Mouse (Mus musculus) C2C12 (cell line): ENCODE measurements around the gene Tbrg4. TPM values are rescaled to one million over a fixed set of nuclear protein-coding genes. Genes with fewer than 3 reads are reported as not detected.

Source experiments
- H3K27me3 ChIP-seq: one replicate; pipeline ENCODE4 v1.6.1; 2011; ENCODE audit not compliant: control insufficient read depth, insufficient read depth, insufficient read length
- H3K36me3 ChIP-seq: one replicate; pipeline ENCODE4 v1.6.1; 2011; ENCODE audit not compliant: control insufficient read depth, insufficient read depth
- H3K4me3 ChIP-seq: one replicate; pipeline ENCODE4 v1.5.1; 2011; ENCODE audit warnings: mild to moderate bottlenecking, control low read depth; ENCODE audit not compliant: poor library complexity, insufficient read depth, severe bottlenecking
- H3K79me2 ChIP-seq: one replicate; pipeline ENCODE4 v1.6.1; 2011; ENCODE audit not compliant: control insufficient read depth, insufficient read depth
- H3K79me3 ChIP-seq: one replicate; pipeline ENCODE4 v1.6.1; 2011; ENCODE audit warnings: low read depth, control low read depth
- H3ac ChIP-seq: one replicate; pipeline ENCODE3; 2011; ENCODE audit warnings: low read depth; ENCODE audit not compliant: control insufficient read depth, insufficient read length
- CEBPB ChIP-seq: IDR thresholded peaks from one replicate; pipeline ENCODE4 v1.6.1; 2011; ENCODE audit warnings: low read depth, mild to moderate bottlenecking, control low read depth, moderate library complexity
- CTCF ChIP-seq: IDR thresholded peaks from one replicate; pipeline ENCODE4 v1.5.1; 2011; ENCODE audit not compliant: control insufficient read depth, insufficient read depth, insufficient read length
- FOSL1 ChIP-seq: IDR thresholded peaks from one replicate; pipeline ENCODE4 v1.8.0; 2011; ENCODE audit warnings: mild to moderate bottlenecking, low read length; ENCODE audit not compliant: poor library complexity, insufficient read depth, severe bottlenecking
- MAX ChIP-seq: IDR thresholded peaks from one replicate; pipeline ENCODE4 v1.6.1; 2011; ENCODE audit warnings: mild to moderate bottlenecking, control low read depth
- MYOD1 ChIP-seq: IDR thresholded peaks from one replicate; pipeline ENCODE4 v1.6.1; 2011; ENCODE audit warnings: low read depth; ENCODE audit not compliant: control insufficient read depth, insufficient read length
- MYOG ChIP-seq: IDR thresholded peaks from one replicate; pipeline ENCODE4 v1.6.1; 2011; ENCODE audit not compliant: control insufficient read depth, insufficient read length; ENCODE audit errors: extremely low read depth
- USF1 ChIP-seq: IDR thresholded peaks from one replicate; pipeline ENCODE4 v1.6.1; 2011; ENCODE audit warnings: low read depth, mild to moderate bottlenecking, control low read depth, moderate library complexity
- polyA plus RNA-seq: library from polyadenylated mRNA; unstranded; fragments of >200 nt; fragmentation: generic; extraction: Trizol; gene quantifications from one replicate; pipeline ENCODE4 v1.2.1, GENCODE M21; 2012; ENCODE audit warnings: missing spikeins

Gene Tbrg4
- polyA plus RNA-seq, 1 experiment, result 116 TPM

DNA sequence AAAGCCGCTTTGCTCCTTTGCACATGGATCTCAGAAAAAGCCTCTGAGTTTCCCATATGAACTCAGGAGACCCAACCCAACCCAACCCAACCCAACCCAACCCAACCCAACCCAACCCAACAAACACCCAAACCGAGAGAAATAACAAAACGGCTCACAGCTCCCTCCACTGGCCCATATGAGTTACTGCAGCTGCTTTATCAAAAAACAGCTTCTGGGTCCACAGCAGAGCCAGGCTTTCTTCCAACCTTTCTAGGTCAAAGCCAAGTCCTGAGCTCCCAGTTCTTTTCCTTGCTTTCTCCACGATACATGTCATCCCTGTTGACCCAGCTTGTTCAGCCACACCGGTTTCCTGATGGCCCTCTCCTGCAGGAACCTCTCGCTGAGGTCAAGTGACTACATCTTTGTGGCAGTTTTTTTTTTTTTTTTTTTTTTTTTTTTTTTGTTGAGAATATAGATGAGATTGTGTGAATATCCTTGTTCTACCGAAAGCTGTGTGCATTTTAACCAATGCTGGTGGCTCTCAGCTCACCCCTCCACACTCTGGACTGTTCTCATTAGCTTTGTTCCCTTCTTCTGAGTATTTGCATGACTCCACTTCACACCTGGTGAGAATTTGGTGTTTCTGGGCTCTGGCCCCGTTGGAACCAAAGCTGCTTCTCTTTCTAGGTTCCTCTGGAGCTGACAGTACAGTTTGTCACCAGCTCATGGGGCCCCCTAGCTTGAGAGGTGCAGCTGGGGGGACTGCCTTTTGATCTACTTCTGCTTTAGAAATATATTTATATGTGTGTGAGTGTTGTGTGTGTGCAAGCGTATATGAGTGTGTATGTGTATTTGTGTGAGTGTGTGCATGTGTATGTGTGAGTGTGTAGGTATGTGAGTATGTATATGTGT lies 22.2 kb upstream of the Tbrg4 start:
- no peaks in the 10 kb centered on the region for H3K79me2 ChIP-seq
- H3K36me3 ChIP-seq, result no peaks in the 10 kb centered on the region
- H3K27me3 ChIP-seq, result peaks cover 13% of the 10 kb centered on the region
- no peak overlapping the region for H3K4me3 ChIP-seq
- no peak overlapping the region for H3ac ChIP-seq
- TF ChIP-seq MYOG (no peak), MYOD1 (no peak), MAX (no peak), CEBPB (no peak), USF1 (no peak), FOSL1 (no peak), CTCF (no peak)
- H3K79me3 ChIP-seq, result no peaks in the 10 kb centered on the region

DNA sequence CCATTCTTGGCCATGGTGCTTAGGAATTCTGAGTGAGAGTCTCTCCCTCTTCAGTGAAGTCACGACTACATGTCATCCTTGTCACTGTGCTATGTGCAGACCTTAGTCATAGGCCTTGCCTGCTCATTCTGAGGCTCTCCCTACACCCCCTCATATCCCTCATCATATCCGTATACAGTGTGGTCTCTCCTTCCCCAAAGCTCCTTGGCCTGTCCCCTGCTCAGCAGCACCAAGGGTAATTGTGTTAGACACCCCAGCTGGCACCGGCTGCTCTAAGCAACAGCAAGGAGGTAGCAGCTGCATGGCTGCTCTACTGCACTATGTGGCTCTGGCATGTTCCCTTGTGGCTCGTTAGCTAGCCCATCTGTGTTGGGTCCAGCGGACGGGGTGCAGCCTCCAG lies 18.7 kb upstream of the Tbrg4 start:
- Histone ChIP-seq H3K36me3 (no peaks in the 10 kb centered on the region), H3K4me3 (no peak overlapping the region), H3K79me2 (no peaks in the 10 kb centered on the region), H3ac (no peak overlapping the region), H3K27me3 (peaks cover 14% of the 10 kb centered on the region), H3K79me3 (no peaks in the 10 kb centered on the region)
- TF ChIP-seq FOSL1, result no peak
- no peak for TF ChIP-seq USF1
- TF ChIP-seq CTCF, result no peak
- no peak for TF ChIP-seq CEBPB

DNA sequence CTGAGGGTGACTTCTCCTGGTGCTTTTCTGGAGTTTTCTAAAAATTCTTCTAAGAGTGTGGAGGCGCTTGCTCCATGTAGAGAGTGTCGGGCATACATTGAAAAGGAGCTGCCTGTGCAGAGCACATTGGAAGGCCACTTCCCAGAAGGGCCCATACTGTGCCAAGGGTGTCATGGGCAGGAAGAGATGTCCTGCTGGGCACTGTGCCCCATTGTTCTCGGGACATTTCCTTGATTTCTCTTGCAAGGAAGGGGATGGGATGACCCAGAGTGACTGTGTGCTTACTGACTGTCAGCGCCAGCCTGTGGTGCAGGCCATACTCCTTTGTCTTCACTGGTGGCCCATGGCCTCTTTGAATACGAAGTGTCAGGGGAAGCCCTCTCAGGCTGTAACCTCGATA lies 13.2 kb upstream of the Tbrg4 start:
- Histone ChIP-seq H3K79me2 (no peaks in the 10 kb centered on the region), H3K27me3 (peaks cover 13% of the 10 kb centered on the region), H3K79me3 (no peaks in the 10 kb centered on the region), H3ac (no peak overlapping the region), H3K4me3 (no peak overlapping the region), H3K36me3 (no peaks in the 10 kb centered on the region)
- no peak for TF ChIP-seq FOSL1
- no peak for TF ChIP-seq MYOD1
- no peak for TF ChIP-seq MAX
- no peak for TF ChIP-seq MYOG
- no peak for TF ChIP-seq CTCF
- TF ChIP-seq CEBPB, result no peak
- TF ChIP-seq USF1, result no peak

- Histone ChIP-seq H3ac (no peak within 1 kb of the TSS), H3K79me2 (no peaks in the 10 kb centered on the region), H3K4me3 (no peak within 1 kb of the TSS), H3K36me3 (no peaks in the 10 kb centered on the region), H3K27me3 (peaks cover 9% of the 10 kb centered on the region), H3K79me3 (no peaks in the 10 kb centered on the region)
- no peak for TF ChIP-seq FOSL1
- TF ChIP-seq MAX, result no peak
- no peak for TF ChIP-seq MYOD1
- TF ChIP-seq MYOG, result no peak
- no peak for TF ChIP-seq CTCF
- no peak for TF ChIP-seq CEBPB
- TF ChIP-seq USF1, result no peak
Measured at GRCm38 (mm10) chr11:6638537-6638936, 12.7 kb upstream of the Tbrg4 start, which contains the start of gene Wap. Wap (minus strand) TSS chr11:6638637.

DNA sequence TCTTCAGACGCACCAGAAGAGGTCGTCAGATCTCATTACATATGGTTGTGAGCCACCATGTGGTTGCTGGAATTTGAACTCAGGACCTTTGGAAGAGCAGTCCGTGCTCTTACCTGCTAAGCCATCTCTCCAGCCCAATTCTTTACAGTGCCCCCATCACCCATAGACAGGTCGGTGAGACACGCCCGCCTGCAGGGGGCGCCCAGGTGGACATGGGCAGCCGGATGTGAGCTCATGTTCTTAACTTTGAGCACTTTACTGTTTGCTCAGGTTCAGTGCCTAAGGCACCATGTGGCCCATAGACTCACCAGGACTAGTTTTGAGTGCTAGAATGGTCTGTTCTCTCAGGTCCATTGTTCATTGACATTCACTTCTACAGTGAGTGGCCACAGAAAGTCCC lies 10.3 kb upstream of the Tbrg4 start:
- no peak overlapping the region for H3ac ChIP-seq
- H3K79me3 ChIP-seq, result no peaks in the 10 kb centered on the region
- H3K27me3 ChIP-seq, result peaks cover 3% of the 10 kb centered on the region
- no peak overlapping the region for H3K4me3 ChIP-seq
- H3K36me3 ChIP-seq, result no peaks in the 10 kb centered on the region
- no peaks in the 10 kb centered on the region for H3K79me2 ChIP-seq
- TF ChIP-seq USF1 (no peak), MAX (no peak), FOSL1 (no peak), MYOG (no peak), CTCF (no peak)
